Mouse (Mus musculus) layer of hippocampus, adult 9-11 months (tissue): ENCODE results near the gene 2010111I01Rik.
"Not testable (repeated sequence)": the region's sequence is repeated elsewhere in the genome, so short reads cannot be mapped to it uniquely, and the experiment has no call there.

Experiments used
- DNase-seq: peaks from one replicate; pipeline ENCODE4 v3.0.0; 2022

The 2010111I01Rik gene

DNA sequence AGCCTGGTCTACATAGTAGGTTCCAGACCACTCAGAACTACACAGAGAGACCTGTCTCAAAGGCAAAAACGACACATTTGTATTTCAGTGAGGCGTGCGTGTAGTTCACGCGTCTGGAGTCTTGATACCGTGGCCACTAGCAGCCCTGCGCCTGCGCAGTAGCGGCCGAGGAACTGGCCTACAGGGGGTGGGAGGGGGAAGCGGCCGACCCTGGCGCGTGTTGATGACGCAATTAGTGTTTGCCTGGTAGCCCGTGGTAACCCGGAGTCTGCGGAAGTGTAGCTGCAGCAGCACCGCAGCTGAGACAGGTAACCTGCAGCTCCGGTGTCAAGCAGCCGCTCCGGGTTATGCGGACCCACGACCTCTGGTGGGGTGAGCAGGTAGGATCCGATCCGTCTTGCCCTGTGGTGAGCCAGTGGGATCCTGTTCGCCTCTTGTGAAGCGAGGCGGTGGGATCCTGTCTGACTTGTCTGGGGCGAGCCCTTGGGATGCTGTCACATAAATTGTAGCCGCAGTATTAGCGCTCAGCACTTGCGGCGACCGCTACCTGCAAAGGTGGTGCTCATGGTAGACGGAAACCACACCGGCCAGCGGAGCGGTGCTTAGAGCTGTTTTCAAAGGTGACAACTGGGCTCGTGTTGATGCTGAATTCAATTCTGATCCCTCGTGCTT lies at the start of gene 2010111I01Rik:
TSS of gene 2010111I01Rik (plus strand) at position 254 of the 672 bp plus-strand sequence.
- peak; percentile 97 for DNase-seq

DNA sequence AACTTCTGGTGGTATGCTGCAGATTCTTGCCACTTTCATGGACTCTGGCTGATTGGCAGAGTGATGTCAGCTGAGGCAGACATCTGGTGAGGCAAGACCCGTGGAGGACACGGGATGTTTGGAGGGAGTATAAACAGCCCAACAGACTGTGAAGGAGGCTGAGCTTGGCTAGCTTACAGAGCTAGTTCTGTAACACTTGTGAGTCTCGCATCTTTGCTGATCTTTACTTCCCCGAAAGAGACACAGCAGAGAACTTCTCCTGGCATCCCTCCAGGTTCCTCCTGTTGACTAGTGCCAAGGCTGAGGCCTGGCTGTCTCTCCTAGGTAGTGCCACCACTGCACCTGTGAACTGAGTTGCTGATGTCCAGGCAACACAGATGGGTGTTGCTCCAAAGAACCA lies 48.0 kb upstream of the 2010111I01Rik start:
- DNase-seq = no peak

DNA sequence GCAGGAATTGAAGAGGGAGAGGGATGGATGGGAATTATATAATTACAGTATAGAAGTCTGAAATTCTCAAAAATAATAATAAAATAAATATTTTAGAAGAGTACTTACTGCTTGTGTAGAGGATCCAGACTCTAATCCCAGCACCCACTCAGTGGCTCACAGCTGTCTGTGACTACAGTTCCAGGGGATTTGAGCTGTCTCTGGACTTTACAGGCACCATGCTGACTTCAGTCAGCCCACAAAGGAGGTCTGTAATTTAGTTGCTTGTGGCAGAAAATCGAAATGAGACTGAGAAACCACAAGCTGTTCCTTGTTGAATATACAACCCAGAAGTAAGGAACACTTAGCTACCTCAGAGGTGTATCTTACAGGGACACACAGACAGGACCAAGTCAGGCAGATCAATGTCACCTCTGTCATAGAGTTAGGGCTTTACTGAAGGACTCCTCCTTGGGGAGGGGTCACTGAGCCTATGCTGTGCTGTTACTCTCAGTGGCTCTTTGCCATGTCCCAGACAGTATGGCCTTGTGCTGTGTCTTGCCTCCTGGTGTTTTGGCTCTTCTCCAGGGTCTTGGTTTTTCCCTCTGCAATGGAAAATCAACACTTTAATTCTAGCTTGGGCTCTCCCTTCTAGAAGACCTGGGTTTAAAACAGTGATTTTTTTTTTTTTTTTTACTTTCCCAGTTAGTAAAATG lies 47.1 kb upstream of the 2010111I01Rik start:
- no peak for DNase-seq

DNA sequence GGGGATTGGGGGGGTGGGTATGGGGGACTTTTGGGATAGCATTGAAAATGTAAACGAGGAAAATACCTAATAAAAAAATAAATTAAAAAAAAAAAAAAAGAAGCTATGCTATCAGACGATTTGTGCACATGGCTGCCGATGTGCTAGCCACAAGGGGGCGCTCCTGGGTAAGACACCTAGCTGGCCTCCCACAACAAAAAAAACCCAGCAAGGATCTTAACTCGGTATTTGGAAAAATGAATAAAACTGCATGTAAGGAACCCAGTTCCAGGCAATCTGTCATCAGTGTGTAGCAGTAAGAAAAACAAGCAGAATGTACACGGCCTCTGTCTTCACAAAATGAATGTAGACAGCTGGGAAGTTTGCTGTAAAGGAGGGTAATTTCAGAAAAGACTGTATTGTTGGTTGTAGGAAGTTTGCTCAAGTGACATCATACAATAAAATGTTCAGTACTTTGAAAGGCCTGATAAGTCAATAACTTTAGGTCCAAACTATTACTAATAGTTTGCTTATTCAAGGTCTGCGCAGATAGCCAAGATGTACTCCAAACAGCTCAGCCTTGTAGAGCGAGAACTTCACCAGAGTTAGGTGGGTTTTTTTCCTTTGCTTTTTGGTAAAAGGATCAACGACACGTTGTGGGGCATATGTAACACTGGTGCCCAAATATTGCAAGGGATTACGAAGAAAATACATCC lies 44.9 kb upstream of the 2010111I01Rik start:
- DNase-seq = peak; percentile 78

DNA sequence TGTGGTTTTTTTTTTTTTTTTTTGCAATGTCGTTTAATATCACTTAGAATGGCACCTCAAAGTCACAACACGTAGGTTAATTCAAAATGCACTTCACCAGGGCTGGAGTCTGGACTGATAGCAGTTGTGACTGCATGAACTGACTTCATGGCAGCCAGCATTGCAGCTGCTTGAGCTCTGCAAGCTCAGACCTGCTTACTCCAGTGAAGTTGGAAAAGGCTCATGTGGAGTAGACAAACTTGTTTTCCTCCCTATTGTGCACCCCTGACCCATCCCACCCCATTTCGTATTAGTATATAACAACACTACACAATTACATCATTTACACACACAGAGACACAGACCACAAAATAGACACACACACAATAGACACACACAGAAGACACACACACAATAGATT lies 42.0 kb upstream of the 2010111I01Rik start:
- no peak for DNase-seq

DNA sequence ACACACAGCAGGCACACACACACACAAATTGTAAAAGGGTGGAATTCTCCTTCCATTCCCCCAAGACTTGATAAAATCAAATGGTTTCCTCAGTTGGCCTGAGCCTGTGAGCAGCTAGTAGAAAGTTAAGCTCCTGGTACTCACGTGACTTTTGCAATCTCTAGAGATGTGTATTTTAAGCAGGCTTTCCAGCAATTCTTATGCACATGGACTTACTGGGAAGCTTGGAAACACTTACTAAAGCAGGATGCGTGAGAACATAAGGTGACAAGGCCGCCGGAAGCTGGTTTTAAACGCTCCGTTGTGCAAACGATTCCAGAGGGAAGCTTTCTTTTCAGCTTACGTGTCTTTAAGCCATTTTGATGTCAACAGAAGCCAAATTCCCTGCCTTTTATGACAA lies 41.5 kb upstream of the 2010111I01Rik start:
- DNase-seq = no peak

DNA sequence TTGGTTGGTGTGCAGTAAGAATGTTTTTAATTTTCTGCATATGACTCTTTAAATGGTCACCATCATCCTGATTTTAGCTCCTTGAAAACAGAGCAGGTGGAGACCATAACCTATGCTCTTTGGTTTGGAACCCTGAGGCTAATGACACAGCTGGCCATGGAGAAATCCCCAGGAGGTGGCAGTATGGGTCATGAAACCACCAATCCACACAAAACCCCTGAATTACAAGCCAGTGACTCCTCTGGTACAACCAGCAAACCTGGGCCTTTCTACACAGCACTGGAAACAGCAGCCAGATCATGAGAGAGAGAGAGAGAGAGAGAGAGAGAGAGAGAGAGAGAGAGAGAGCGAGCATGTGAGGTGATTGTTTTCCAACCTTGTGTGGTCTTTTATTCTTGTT lies 38.2 kb upstream of the 2010111I01Rik start:
- DNase-seq = peak; percentile 34

DNA sequence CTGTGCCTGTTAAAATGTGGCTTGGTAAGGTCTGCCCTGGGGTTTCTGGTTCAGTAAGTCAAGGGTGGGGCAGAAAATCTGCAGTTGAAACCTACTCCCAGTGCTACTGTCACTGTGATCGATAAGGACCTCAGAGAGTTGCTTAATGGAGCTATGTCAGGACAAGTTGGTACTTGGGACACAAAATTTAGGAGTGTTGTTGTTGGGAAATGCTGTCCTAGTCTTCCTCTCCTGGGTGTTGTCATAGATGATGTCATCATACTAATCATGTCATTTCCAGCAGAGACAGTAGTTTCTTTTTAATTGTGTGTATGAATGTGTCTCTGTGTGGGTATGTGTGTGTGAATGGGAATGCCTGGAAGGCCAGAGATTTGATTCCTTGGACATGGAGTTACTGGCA lies 37.2 kb upstream of the 2010111I01Rik start:
- DNase-seq = no peak

DNA sequence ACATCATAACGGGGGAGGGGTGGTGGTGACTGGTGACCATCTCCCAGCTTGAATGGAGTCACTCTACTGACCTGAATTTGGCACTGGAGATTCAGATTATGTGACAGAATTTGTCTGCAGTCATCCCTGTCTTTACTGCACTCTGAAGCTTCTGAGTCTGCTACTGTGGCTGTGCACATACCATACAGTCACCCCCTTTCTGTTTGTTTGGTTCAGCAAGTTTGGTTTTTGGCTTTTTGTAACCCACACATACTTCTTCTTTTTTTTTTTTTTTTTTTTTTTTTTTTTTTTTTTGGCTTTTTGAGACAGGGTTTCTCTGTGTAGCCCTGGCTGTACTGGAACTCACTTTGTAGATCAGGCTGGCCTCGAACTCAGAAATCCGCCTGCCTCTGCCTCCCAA lies 35.5 kb upstream of the 2010111I01Rik start:
- not testable (repeated sequence) for DNase-seq

DNA sequence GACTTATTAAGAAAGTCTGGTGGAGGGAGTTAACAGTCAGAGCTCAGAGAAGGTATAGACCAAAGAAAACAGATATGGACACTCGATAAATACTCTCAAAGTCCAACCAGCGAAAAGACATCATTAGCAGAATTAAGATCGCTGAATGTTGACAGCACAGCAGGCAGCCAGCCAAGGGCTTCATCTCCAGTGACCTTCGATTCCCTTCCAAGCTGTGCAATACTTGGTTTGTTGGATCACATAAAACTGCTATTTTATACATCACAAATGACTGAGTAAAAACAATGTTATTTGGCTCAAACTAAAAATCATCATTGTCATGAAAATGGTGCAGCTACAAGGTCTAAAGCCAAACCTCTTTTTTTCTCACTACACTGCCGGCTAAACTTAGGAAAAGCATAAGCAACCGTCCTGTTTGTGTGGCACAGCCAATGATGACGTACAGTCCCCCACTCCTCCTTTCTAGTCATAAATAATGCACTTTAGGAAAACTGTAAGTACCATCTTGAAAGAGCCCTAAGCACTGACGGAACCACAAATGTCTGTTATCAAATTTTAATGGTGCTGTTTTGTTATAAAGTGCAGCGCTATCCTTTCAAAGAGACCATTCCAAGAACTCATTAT lies 34.8 kb upstream of the 2010111I01Rik start:
- no peak for DNase-seq

DNA sequence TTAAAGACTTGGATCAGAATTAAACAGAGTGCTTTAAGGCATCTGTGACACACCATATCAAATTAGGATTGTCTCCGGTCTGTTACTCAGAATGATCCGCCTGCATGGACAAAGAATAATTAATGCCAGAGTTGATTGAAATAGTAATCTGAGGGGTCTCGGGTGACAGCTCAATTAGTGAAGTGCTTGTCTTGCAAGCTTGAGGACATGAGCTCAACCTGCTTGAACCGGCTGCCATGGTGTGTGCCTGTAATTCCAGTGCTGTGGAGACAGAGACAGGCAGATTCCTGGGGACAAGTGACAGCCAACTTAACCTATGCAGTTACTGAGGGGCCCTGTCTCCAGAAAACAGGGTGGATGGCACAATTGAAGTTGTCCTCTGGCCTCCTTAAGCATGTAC lies 32.2 kb upstream of the 2010111I01Rik start:
- DNase-seq = no peak

DNA sequence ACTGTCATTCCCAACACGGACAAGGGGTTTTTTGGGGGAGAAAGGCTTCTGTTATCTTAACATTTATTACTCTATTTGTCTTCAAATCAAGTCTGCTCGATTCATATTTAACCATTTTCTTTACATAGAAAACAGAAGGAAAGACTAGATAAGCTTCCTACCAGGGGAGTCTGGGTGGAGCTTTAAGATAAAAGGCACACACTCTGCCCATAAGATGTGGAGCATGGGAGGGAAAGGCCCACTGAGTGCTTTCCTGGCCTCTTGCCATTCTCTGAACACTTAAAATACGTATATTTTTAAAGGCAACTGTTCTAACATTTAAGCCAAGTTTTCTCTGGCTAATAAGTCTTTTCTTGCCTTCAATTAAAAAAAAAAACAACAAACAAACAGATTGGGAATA lies 25.3 kb upstream of the 2010111I01Rik start:
- no peak for DNase-seq

DNA sequence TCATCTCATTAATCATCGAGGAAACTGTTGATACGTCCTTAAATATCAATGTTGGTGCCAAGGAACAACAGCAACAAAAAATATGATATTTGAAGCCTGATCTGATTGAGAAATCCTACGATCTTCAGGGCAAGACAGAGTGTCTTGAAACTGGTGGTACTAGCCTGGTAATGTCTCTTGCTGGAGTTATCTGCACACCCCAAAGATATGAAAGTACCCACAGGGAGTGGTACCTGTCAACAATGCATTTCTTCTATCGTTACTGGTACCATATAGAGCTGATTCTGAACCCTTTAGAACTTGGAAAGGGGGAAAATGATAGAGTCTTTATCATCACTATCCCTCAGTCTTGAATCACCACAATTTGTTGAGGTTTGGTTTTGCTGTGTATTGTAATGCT lies 24.9 kb upstream of the 2010111I01Rik start:
- no peak for DNase-seq

DNA sequence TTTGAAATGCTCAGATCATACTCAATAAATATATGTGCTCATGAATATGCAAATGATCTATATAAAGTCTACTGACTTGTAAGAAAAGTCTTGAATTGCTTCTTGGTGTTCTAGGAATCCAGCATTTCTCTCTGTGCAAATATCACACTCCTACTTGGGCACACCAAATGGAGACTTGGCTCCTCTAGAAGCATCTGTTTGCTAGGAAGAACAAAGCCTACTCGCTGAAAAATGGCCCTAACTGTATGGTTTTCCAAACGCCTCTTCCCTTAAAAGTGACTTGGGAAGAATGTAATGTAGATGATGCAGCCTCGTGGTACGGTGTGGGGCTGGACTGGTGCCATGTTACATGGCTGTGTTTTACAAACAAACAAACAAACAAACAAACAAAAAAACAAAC lies 24.0 kb upstream of the 2010111I01Rik start:
- peak; percentile 59 for DNase-seq

DNA sequence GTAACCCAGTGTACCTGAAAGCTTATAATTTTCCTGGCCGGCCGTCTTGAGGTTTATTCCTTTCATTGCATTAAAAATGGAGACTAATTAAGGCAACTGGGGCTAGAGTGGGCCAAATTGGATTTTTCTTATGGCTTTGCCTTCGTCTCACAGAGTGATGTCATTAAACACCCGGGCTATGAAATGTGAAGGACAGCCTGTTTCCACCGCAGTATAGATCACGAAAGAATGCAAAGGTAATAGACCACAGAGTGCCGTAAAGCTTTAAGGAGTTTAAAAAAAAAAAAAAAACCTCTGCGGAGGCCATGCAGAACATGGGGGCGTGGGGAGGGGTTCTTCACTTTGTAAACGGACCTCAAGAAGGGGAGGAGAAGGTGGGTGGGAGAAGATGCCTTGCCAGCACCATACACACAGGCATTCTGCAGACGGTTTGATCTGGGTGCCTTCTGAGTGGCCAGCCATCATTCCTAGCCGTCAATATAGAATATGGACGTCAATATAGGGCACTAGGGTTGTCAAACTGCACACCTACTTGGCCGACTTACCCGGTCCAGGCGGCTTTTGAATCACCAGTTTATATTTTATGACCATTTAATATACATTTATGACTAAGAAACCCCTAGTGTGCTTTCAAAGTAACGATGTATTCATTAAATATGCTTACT lies 23.2 kb upstream of the 2010111I01Rik start:
- no peak for DNase-seq

DNA sequence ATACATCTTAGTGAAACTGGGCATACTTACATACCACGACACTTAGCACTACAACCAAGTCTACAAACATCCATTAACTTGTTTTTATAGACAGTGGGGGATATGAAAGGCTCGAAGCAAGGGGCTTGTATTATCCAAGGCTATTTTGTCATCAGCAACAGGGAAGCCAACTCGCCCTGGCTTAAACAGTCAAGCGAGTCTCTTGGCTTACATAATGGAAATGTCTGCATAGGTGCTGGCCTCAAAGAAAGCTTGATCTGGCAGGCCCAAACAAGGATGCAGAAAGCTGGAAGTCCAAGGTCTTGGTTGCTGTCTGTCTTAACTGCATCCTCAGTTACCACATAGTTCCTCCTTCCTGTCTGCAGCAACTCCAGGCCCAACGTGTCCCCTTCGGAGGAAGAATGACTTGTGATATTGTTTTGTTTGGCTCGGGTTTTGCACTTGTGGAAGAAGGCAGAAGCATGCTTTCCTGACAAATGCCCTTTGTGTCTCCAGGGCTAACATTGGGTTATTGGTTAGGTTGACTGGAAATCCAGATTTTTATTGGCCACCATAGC lies 21.3 kb upstream of the 2010111I01Rik start:
- no peak for DNase-seq

DNA sequence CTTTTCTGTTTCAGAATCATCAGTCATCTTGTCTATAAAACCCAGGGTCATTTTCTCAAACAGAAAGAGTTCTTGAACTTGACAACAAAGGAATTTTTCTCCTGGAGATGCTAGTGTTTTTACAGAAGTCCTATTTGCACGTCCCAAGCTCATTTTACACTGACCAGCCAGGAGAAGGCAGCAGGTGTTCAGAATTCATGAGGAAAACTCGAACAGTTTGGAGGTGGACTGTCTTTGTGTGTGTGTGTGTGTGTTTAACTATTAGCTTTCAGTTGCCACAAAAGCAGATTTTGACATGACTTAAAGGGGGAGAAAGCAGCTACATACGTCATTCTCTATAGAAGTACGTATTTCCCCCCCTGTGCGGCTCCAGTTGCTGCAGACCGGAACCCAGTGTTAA lies 20.6 kb upstream of the 2010111I01Rik start:
- no peak for DNase-seq

DNA sequence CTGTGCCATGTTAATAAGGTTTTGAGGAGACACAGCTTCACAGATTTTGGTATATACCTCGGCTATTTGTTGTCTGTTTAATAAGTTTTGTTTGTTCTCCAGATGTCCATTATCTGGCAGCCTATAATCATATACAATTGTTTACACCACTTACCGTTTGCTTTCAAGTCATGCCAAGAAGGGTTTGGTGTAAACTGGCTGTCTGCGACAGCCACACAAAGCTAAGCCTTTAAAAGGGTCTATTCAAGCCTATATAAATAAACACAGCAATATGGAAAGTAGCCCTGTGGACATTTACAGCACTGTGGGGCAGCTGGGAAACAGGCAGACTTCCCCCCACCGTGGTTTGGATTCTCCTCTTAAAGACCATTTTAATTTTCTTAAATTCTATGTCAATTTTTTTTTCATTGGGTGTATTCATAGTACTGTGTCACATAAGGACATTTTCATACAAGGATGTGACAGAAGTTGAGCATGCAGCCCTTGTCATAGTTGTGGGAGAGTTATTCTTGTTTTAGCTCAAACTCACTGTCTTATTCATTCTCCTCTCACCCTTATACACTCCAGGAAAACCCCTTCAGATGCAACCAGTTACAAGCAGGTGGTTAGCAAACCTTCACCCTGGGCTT lies 15.0 kb upstream of the 2010111I01Rik start:
- DNase-seq = no peak

DNA sequence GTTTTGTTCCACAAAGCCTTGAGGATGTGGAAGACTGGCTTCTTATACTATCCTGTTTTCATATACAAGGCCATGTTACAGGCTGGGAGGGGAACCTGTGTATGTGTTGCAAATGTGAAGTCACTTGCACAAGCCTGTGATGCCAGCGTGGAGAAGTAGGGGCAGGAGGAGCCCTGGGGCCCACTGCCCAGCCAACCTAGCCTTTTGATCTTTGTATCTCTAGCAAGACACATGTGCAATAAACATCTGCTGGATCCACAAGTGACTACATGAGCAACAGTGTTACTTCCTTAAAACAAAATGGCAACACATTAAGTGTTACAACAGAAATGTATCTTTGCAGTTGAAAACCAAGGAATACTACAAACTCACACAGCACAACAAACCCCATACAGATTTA lies 13.1 kb upstream of the 2010111I01Rik start:
- no peak for DNase-seq

DNA sequence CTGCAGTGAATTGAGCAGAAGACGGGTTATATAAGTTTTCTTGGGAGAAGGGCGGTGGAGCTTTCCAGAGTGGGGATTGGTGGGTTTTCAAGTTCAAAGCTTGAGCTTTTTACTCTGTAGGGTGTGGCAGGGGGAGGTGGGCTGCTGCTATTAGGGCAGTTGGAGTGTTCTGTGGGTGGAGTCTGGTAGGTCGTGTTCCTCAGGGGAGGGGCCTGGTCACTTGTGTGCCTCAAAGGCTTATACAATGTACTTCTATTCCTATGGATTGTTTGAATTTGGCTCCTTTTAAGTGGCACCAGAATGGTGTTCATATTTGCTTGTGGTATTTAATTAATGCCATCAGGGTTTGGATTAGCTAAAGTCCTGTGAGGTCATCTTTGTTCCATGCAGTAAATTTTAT lies 12.6 kb upstream of the 2010111I01Rik start:
- no peak for DNase-seq

DNA sequence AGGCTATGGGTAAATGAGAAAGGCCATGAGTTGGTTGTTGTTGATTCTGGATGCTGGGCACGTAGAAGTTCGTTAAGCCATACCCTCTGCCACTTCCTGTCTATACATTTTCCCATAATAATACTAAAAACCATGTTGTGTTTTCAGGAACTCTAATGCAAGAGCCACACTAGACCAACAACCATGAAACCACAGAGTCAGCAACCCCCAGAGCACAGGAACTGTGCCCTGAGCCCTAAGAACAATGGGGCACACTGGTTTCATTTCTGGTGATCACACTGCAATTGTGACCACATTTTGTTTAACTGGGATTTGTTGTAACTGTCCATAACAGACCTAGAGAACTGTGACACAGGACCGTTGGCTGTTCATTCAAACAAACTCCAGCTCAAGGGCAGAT lies 12.1 kb upstream of the 2010111I01Rik start:
- no peak for DNase-seq

DNA sequence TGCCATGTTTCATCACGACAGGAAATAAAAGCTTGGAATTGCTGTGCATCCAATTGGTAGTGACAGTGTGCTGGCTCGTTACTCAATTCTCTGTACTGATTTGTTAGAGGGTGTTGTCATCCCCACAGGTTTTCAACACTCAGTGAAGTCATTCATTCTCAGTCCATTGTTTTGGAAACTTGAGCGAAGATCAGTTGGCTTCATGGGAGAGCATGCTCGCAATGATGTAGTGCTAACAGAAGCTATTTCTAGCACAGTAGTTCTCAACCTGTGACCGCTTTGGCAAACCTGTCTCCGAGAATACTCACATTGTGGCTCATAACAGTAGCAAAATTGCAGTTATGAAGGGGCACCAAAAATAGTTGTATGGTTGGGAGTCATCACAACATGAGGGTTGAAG lies 8.7 kb upstream of the 2010111I01Rik start:
- DNase-seq = no peak
